Mouse (Mus musculus): ENCODE results near the gene Slc4a3. TPM values are rescaled to one million over a fixed set of nuclear protein-coding genes. Genes with fewer than 3 reads are reported as not detected.

Slc4a3 gene
- total RNA-seq, 2 experiments from 2014 or later = 172 to 178 TPM

DNA sequence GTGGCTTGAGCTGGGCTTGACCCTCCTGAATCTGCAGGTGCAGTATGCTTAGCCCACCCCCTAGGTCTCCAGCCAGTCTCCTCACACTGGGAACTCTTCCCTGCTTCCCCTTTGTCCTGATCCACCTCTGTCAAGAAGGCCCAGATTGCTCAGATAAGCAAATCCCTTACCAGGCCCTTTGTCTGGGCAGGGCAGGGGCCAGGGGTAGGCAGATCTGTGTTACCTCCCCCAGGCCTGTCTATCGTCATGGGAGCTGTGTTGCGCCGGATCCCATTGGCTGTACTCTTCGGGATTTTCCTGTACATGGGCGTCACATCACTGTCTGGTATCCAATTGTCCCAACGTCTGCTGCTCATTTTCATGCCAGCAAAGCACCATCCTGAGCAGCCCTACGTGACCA is 11.0 kb downstream of the Slc4a3 start:
- intact Hi-C loops (cut with DNase I) = loop anchor here (5.0 kb wide), 2 partner anchors 40 to 60 kb away; no protein-coding TSS in a partner anchor
- DNase-seq = no peak

GRCm38 (mm10) chr1:75558388-75559178 is 12.5 kb downstream of the Slc4a3 start:
- no peak for DNase-seq
- intact Hi-C loops (cut with DNase I) = loop anchor here (1.0 to 5.0 kb wide), 3 partner anchors 39 to 81 kb away; no protein-coding TSS in a partner anchor

GRCm38 (mm10) chr1:75559212-75559925 is 13.3 kb downstream of the Slc4a3 start:
- peak; percentile 92 to 96 for DNase-seq
- intact Hi-C loops (cut with DNase I) = loop anchor here (1.0 to 5.0 kb wide), 3 partner anchors 38 to 82 kb away; no protein-coding TSS in a partner anchor

- DNase-seq = no peak
- intact Hi-C loops (cut with DNase I) = loop anchor here (2.0 kb wide), 1 partner anchor 56 kb away; no protein-coding TSS in a partner anchor
These were observed 14.3 kb downstream of the Slc4a3 start for GRCm38 (mm10) chr1:75560206-75560913.

DNA sequence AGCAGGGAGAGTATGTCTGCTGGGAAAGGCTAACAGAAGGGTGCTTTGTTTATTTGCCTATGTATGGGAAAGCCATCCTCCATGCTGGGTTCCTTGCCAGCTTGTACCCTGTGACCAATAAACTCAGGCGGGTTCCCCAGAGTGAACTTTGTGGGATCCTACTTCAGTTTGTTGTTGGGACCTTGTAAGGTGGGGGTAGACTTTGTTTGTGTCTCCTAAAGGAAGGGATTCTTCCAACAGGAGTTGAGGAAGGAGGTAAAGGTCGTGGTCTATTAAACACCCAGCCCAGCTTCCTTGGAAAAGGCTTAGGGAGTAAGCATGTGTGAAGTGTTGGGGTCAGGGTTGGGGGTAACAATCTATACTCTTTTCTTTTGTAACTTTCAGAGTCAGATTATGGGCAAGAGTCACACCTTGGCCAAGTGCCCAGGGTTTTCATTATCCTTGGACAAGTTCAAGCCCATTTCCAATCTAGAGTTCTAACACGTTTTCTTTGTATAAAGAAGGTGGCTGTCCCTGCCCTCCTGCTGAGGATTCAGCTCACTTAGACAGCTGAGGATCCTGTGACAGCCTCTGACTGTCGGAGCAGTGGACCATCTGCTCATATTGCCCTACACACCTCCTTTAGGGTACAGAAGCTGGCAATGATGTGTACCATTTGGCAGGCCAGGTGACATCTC is 15.3 kb downstream of the Slc4a3 start:
- no peak for DNase-seq
- intact Hi-C loops (cut with DNase I) = loop anchor here (2.0 kb wide), 1 partner anchor 57 kb away; no protein-coding TSS in a partner anchor

DNA sequence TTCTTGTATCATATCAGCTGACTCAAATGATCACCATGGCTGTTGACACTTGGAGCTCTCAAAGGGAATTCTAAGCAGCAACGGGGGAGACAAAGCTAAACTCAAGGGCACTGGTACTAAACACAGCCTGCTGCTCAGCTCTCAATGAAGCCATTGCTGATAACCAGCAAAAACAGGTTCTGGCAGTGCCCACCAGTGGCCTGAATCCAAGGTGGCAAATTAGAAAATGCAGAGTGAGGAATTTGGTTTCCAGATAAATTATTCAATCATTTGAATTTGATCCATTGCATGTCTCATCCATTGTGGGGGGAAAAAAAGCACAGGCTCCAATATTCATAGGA is 15.8 kb downstream of the Slc4a3 start:
- no peak for DNase-seq
- intact Hi-C loops (cut with DNase I) = loop anchor here (2.0 kb wide), 1 partner anchor 57 kb away; no protein-coding TSS in a partner anchor

DNA sequence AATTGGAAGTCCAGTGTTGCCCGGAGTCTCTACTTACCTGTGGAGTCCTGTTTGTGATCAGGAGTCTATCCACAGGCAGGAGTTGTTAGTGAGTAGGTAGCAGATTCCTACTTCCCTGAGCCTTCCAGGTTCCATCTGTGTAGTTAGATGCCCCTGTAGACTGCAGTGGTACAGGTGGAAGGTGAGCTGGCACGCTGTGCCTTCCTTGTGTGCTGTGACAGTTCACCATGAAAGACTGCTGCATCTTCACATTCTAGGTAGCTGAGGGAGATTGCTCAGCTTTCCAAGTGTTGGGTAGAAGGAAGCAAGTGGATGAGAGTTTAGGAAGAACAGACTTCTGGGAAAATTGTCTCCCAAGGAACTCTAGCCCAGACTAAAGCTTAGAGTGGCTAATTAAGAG is 18.0 kb downstream of the Slc4a3 start:
- intact Hi-C loops (cut with DNase I) = no loop called here
- no peak for DNase-seq

GRCm38 (mm10) chr1:75564916-75565315 is 18.9 kb downstream of the Slc4a3 start:
- DNase-seq = no peak
- intact Hi-C loops (cut with DNase I) = no loop called here

GRCm38 (mm10) chr1:75565616-75566015 is 19.6 kb downstream of the Slc4a3 start:
- intact Hi-C loops (cut with DNase I) = no loop called here
- no peak for DNase-seq

GRCm38 (mm10) chr1:75570403-75570802 is 24.3 kb downstream of the Slc4a3 start:
- DNase-seq = no peak

DNA sequence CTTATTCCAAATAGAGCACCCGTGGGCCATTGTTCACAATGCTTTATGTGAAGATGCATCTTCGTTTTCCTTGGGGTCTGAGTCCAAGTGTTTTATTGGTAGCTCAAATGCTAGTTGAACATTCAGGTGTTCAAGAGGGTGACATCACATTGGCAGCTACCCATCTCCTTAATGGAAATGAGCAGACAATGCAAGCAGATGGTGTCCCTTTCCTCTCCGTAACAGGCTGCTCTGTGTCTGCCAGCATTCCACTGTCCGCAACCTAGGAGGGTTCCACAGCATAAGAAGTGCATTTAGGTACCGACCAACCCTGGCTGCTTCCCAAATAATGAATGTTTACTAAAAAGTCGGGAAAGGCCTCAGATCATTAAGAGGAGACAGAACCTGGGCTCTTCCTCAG is 26.7 kb downstream of the Slc4a3 start:
- no peak for DNase-seq
- intact Hi-C loops (cut with DNase I) = no loop called here

More at GRCm38 (mm10) chr1:75570403-75570802, 24.3 kb downstream of the Slc4a3 start:
- intact Hi-C loops (cut with DNase I) = no loop called here

DNA sequence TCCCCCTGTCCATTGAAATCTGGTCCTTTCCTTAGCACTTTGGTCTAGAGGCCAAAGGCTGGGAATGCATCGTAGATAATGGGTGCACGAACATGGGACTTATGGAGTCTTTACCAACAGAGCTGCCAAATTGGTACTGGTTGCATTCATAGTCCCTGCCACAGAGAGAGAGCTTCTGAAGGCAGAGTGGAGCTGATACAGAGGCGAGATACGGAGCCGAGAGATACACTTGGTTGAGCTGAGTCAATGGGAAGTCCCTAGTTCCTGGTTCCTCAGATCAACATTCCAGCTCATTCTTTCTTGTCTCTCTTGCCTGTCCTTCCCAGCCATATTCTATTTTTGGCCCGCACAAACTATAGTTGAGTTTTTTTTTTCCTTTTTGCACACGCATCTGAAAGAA is 27.6 kb downstream of the Slc4a3 start:
- intact Hi-C loops (cut with DNase I) = no loop called here
- DNase-seq = no peak

- DNase-seq = no peak
- intact Hi-C loops (cut with DNase I) = no loop called here
These were observed 28.6 kb downstream of the Slc4a3 start for GRCm38 (mm10) chr1:75574476-75575310.

DNA sequence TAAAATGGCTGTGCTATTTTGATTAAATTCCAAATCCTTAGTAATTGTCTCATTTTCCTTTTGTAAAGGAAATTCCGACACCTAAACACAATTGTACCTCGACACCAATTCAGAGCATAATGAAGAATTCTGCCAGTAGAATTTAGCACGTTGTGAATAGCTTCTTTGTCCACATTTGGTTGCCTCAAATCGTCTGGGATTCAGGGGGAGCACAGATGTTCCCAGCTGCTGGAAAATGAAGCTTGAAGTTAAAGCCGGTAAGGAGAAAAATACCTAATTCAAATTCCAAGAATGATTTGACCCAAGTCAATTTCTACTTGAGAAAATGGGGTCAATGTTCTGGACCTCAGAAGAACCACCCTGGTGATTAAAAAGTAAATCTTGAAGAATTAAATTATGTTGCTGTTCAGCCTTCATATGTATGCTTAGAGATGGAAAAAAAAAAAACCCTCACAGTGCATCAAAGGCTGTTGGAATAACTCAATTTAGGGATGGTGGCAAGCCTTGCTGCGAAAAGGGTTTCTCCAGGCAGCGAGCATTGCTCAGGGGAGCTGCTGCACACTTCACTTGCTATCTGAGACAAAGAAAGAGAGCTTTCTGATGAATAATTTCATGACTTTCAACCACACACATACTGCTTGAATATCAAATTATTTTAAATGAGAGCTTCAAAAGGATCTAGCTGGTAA is 36.0 kb downstream of the Slc4a3 start:
- intact Hi-C loops (cut with DNase I) = no loop called here
- DNase-seq = no peak

- no peak for DNase-seq
- intact Hi-C loops (cut with DNase I) = no loop called here
These were observed 36.5 kb downstream of the Slc4a3 start for GRCm38 (mm10) chr1:75582625-75582956.

DNA sequence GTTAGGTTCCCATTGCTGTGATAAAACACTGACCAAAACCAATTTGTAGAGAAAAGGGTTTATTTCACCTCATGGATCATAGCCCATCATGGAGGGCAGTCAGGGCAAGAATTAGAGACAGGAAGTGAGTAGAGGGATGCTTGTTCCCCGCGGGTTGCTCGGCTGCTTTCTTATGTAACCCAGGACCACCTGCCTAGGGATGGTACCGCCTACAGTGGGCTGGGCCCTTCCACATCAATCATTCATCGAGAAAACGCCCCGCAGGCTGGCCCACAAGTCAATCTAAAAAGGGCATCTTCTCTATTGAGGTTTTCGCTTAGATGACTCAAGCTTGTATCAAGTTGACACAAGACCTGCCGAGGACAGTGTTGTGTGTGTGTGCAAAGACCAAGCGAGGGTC is 37.0 kb downstream of the Slc4a3 start:
- no peak for DNase-seq
- intact Hi-C loops (cut with DNase I) = no loop called here

- intact Hi-C loops (cut with DNase I) = no loop called here
- DNase-seq = no peak
These were observed 40.7 kb downstream of the Slc4a3 start for GRCm38 (mm10) chr1:75586791-75587190.

- peak in 1 of 2 experiments; percentile 60 for DNase-seq
These were observed 42.0 kb downstream of the Slc4a3 start for GRCm38 (mm10) chr1:75587738-75588719.

More at GRCm38 (mm10) chr1:75587738-75588719, 42.0 kb downstream of the Slc4a3 start:
- intact Hi-C loops (cut with DNase I) = no loop called here
